Mouse (Mus musculus): Measurements from ENCODE around the gene Camk2g.
A peak's percentile ranks its signal among the peaks of the same experiment; 100 is the strongest.

Gene Camk2g

DNA sequence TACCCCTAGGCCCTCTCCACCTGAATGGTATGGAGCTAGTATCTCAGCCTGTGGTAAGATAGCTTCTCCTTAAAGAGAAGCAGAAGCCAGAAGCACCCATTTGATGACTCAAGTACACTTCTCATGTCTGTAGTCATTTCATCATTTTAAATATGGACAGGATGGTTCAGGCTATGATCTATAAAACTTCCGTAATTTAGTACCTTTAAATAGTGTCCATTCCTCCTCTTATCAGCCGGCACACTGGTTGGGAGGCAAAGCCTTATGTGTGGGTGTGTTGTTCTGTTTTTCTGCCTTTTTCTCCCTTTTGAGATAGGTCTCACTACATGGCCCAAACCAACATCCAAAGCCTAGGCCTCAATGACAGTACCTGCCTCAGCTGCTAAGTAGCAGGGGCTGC lies 95.4 kb downstream of the Camk2g start:
- DNase-seq, result no peak

DNA sequence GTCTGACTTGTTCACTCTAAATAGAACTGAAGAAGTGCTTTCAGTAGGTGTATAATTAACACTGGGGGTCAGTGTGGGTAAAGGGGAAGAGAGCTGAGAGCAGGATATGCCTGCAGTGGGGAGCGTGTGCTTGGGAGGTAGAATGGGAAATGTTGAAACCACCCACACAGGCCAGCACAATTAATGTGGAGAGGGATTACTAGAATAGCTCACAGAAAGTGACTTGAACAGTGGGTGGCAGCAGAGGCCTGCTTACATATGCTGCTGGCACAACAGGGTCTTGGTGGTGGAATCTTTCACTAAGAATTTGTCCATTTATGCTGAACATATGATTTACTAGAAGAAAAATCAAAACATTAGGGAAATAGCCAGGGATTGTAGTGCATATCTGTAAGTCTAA lies 96.9 kb downstream of the Camk2g start:
- peak; percentile 62 for DNase-seq

DNA sequence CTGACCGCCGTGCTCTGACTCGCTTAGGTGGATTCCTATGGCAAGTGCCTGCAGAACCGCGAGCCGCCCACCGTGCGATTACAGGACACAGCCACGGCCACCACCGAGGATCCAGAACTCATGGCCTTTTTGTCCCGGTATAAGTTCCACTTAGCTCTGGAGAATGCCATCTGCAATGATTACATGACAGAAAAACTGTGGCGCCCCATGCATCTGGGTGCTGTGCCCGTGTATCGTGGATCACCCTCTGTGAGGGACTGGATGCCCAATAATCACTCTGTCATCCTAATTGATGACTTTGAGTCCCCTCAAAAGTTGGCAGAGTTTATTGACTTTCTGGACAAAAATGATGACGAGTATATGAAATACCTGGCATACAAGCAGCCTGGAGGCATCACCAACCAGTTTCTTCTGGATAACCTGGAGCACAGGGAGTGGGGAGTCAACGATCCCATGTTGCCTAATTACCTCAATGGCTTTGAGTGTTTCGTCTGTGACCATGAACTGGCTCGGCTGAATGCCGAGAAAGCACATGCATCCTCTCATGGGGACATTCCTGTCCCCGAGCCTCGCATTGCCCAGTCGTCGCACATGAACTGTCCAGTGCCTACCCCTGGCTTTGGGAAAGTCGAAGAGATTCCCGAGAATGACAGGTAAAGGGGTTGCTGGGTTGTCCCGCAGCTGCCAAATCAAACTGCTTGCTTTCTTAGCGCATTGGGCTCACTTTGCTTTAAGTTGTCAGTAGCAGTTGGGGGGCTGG lies 97.9 kb downstream of the Camk2g start:
- peak; percentile 69 for DNase-seq

DNA sequence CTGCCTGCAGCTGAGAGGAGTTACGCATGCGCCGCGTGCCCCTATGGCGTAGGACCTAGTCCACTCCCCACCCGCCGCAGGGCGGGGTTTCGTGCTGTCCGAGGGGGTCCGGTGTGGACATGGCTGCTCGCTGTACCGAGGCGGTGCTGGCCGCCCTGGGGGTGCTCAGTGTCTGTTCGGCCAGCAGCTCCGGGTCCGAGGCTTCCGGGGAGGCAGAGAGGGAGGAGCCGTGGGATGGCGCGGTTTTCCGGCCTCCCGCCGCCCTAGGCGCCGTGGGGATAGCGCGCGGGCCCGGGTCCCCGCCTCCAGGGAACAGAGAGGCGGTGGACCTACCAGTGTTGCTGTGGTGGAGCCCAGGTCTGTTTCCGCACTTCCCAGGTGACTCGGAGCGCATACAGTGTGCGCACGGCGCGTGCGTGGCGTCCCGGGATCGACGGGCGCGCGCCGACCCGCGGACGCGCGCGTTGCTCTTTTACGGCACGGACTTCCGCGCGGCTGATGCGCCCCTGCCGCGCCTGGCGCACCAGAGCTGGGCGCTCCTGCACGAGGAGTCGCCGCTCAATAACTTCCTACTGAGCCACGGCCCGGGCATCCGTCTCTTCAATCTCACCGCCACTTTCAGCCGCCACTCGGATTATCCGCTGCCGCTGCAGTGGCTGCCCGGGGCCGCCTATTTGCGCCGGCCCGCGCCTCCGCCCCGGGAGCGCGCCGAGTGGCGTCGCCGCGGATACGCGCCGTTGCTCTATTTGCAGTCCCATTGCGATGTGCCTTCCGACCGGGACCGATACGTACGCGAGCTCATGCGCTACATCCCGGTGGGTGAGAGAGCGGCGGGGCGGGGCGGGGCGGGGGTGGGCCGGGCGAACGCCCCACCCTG lies 98.8 kb downstream of the Camk2g start, which contains the start of gene Fut11:
Fut11 (plus strand) TSS at position 85 of the 877 bp plus-strand sequence.
- DNase-seq, result peak; percentile 91

DNA sequence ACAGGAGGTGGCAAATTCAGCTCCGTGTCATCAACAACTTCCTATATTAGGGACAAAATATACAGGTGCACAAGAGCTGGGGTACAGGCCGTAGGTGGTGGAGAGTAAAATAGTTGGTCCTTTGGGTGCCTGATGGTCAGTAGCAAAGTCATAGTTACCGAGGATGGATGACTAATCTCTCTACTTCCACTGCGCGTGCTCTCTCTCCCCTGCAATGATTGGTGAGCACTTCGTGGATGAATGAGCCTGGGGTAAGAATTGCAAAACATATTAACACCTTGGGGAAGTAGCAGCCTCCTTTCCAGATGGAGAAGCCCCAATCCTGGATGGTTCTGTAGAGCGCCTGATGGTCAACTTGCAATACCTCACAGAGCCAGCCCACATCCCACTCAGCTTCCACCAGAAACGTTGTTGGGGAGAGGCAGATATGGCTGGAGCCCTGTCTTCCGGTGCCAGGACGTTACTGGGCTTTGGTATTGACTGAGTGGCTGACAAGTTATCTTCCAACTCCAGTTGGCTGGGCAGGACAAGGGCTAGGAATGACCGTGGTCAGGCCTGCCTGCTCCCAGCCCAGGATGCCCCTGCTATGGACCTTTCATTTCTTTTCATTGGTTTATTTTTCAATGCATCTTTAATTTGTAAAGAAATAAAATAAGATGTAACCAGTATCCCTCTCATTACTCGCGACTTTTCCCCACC lies 99.6 kb downstream of the Camk2g start:
- no peak for DNase-seq

DNA sequence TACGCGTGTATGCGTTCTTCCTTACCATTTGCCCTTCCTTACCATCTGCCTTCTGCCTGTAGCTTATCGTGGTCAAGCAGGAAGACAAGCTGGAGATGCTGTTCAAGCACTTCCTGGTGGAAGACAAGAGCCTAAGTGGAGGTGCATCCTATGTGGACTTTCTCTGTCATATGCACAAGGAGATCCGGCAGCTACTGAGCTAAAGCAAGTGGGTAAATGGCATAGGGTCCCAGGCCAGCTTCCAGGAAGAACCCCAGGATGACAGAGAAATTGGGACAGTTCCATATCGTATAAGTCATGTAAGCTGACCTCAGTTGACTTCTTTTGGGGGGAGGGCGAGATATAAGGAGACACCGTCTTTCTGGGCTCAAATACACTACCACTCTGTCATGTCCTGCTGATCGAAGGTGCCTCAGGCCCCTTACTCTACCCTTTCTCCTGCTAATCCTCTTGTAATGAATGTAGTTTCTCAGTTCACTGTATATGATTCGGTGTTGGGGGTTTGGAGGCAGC lies 100.2 kb downstream of the Camk2g start:
- DNase-seq, result peak; percentile 55

DNA sequence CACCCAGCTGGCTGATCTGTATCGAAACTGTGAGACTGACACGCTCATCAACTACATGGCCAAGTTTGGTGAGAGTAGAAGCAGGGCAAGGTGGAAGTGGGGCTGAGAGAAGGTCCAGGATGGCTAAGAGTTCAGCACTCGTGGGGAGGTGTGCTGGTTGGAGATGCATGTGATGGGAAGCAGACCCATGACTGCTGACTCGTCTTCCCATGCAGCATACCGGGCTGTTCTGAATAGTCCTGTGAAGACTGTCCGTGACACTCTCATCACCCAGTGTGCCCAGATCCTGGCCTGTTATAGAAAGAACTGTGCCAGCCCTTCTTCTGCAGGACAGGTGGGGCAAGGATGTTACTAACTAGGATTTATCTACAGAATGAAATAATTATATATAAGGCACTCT lies 102.1 kb downstream of the Camk2g start:
- no peak for DNase-seq

DNA sequence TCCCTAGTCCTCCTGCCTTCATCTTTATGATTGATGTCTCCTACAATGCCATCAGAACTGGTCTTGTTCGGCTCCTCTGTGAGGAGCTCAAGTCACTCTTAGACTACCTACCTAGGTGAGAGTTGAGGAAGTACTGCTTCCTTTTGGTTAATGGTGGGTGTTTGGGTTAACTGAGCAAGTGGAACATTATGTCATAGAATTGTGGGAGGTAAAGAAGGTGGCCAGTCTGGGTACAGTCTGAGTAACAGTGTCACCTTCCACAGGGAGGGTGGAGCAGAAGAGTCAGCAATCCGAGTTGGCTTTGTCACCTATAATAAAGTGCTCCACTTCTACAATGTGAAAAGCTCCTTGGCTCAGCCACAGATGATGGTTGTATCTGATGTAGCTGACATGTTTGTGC lies 104.9 kb downstream of the Camk2g start:
- DNase-seq, result no peak

DNA sequence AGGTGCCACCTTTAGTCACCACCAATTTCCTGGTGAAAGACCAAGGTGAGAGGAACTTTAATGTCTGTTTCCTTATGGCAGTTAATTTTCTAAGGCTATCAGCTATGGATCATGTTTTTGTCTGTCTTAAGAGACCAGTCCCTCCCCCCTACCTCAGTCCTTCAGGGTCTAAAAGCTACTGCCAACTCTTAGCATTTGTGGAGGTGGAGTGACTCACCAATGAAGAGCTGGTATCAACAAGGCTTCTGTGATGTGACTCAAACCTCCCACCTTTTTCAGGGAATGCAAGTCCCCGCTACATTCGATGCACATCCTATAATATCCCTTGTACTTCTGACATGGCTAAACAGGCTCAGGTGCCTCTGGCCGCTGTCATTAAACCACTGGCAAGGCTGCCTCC lies 107.3 kb downstream of the Camk2g start:
- no peak for DNase-seq

Measured in cerebellum, adult 9-10 months (tissue).